Mouse (Mus musculus): Measurements from ENCODE around the gene Noxa1. TPM values are rescaled to one million over a fixed set of nuclear protein-coding genes. Genes with fewer than 3 reads are reported as not detected.

Gene Noxa1
- total RNA-seq, 1 experiment from 2014 or later = not detected

DNA sequence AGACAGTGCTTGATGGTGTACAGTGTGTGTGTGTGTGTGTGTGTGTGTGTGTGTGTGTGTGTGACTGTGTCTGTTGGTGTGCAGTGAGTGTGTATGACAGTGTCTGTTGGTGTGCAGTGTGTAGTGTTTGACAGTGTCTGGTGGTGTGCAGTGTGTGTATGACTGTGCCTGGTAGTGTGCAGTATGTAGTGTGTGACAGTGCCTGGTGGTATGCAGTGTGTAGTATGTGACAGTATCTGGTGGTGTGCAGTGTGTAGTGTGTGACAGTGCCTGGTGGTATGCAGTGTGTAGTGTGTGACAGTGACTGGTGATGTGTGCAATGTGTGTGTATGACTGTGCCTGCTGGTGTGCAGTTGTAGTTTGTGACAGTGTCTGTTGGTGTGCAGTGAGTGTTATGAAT, 14.5 kb upstream of the Noxa1 start:
- ATAC-seq (replicated peaks in 1 of 2; ENCODE audit: insufficient read depth in 1 of 2, low FRiP score in 2 of 2, low TSS enrichment in 1 of 2, low read depth in 1 of 2, poor library complexity in 2 of 2, severe bottlenecking in 2 of 2) = no peak

DNA sequence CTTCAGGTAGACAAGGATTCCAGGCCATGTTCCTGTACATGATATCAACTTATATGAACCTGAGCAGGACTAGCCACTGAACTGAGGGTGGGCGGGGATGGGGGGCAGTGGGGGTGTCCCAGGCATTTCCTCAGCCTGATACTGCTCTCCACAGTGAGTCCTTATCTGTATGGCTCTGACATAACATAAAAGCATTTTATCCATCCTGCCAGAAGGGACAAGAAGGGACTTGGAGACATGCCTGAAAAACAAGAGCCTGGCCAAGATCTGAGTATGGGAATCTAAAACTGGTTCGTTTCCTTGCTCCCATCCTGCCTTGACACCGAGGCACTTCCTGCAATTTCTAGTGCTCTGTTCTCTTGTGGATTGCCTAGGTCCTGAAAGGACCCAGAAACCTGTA, 11.1 kb upstream of the Noxa1 start:
- no peak for ATAC-seq (replicated peaks in 1 of 2; ENCODE audit: insufficient read depth in 1 of 2, low FRiP score in 2 of 2, low TSS enrichment in 1 of 2, low read depth in 1 of 2, poor library complexity in 2 of 2, severe bottlenecking in 2 of 2)

DNA sequence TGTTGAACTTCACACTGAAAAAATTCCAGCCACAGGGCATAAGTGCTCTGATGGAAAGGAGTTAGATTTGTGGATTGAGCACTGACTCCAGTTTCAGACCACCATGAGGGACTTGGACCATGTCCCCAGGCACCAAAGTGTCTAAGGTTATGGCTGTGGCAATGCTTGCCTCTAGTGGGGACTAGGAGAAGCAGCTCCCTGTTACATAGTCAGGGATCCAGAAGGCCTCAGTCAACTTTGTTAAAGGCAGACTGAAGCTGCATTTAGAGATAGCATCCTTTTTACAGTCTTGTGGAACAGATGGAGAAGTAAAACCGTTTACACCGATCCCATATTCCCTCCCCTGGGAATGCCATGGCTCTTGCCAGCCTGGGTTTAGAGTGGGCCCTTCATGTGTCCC, 9.2 kb upstream of the Noxa1 start:
- ATAC-seq (replicated peaks in 1 of 2; ENCODE audit: insufficient read depth in 1 of 2, low FRiP score in 2 of 2, low TSS enrichment in 1 of 2, low read depth in 1 of 2, poor library complexity in 2 of 2, severe bottlenecking in 2 of 2) = no peak

DNA sequence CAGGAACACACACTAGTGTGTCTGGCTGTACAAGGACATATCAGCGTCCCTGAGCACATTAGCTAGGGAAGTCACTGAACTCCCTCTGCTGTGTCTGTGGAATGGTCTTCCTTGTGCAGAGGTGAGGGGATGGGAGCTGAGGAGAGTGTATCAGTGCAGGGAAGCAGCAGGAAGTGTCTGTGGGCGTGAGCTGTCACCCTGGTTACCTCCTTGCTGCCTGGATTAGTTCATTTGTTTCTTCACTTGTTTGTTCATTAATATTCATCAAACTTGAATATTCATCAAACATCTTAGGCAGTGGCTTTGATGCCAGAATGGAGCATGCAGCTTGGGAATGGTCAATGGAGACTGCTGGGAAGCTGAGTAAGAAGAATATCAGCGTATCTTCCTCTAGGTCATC, 4.8 kb upstream of the Noxa1 start:
- ATAC-seq (replicated peaks in 1 of 2; ENCODE audit: insufficient read depth in 1 of 2, low FRiP score in 2 of 2, low TSS enrichment in 1 of 2, low read depth in 1 of 2, poor library complexity in 2 of 2, severe bottlenecking in 2 of 2) = no peak

DNA sequence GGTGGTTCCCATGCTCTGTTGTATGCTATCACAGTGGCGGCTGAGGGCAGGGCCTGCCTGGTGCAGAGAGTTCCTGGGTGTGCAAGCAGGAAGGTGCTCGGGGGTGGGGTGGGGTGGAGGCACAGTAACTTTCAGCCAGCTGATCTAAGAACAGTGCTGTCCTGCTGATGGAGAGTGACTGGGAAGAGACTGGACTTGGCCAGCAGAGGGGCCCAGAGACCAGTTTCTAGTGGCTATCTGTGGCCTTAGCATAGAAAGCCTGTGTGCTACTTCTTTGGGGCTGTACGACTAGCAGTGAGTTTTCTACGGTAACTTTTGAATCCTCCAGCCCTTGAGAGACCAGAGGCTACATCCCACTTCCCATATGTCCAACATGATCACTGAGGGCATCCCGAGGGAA, 4.0 kb upstream of the Noxa1 start:
- peak in 1 of 2 experiments; percentile 46; a peak in 2 of 4 replicates for ATAC-seq (replicated peaks in 1 of 2; ENCODE audit: insufficient read depth in 1 of 2, low FRiP score in 2 of 2, low TSS enrichment in 1 of 2, low read depth in 1 of 2, poor library complexity in 2 of 2, severe bottlenecking in 2 of 2)

DNA sequence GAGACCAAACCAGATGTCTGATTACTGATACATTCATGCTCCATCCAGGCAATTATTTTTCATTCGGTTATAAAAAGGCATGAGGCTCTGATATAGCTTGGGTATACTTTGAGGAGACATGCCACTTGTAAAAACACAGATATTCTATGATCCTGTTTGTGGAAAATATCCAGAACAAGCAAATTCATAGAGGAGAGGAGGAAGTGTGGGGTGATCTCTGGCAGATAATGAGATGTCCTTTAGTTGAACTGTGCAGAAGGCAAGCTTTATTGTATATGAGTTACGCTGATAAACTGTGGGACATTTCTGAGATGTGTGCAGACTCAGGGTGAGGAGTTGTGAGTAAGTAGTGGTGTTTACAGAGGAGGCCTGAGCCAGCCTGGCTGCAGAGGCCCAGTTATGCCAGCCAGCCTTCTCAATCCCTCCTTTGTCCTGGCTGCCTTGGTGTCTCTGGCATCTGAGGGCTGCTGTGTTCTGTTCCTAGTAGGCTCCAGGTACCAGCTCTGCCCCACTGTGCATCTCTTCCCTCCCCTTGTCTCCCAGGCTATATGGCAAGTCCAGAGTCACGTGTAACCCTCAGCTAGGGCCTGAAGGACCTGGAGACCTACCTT, 3.2 kb upstream of the Noxa1 start:
- no peak for ATAC-seq (replicated peaks in 1 of 2; ENCODE audit: insufficient read depth in 1 of 2, low FRiP score in 2 of 2, low TSS enrichment in 1 of 2, low read depth in 1 of 2, poor library complexity in 2 of 2, severe bottlenecking in 2 of 2)

DNA sequence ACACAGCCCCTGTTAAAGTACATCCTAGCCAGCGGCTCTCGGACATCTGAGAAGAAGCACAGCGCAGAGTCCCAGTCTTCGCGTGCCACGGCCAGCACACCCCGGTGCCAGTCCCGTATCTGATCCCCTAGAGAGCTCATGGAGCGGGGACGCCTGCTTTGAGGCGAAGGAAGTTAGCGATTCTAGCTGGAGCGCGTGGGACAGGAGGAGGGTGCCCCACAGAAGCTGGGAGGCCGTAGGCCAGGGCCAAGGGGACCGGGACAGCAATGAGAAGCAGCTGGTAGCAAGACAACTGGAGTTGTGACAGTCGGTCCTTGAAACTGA, 202 bp downstream of the Noxa1 start:
- ATAC-seq (replicated peaks in 1 of 2; ENCODE audit: insufficient read depth in 1 of 2, low FRiP score in 2 of 2, low TSS enrichment in 1 of 2, low read depth in 1 of 2, poor library complexity in 2 of 2, severe bottlenecking in 2 of 2) = peak; percentile 24 to 27

DNA sequence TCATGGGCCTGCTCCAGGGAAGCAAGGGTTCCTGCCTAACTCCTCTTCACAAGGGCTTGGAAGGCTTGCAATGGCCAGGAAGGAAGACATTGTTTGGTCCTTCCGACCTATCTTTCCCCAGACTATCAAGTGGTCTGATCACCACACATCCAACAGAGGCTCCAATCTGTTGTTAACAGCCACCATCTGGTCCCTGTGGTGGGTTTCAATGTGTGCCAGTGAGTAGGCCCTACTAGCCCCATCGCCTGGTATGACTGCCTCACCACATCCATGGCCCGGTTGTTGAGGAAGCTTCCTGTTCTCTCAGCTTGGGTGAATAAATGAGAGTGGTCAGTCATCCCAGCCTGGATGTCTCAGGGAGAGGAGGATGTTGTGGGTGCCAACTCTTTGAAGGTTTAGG, 6.3 kb downstream of the Noxa1 start:
- ATAC-seq (replicated peaks in 1 of 2; ENCODE audit: insufficient read depth in 1 of 2, low FRiP score in 2 of 2, low TSS enrichment in 1 of 2, low read depth in 1 of 2, poor library complexity in 2 of 2, severe bottlenecking in 2 of 2) = no peak

DNA sequence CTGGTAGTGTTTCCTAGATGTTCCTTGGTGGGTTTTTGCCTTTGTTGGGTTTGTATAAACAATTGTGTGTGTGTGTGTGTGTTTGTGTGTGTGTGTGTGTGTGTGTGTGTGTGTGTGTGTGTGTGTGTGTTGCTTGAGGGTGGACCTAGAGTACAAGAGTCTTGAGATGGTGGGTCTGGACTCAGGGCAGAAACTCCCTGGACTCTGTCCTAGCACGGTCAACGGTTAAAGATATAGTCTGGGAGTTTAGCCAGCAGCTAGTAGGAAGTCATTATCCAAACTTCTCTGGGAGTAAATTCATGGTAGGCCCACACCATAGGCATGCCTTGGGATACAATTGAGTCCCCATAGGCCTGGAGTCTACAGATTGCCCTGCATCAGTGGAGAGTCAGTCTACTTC, 7.1 kb downstream of the Noxa1 start:
- ATAC-seq (replicated peaks in 1 of 2; ENCODE audit: insufficient read depth in 1 of 2, low FRiP score in 2 of 2, low TSS enrichment in 1 of 2, low read depth in 1 of 2, poor library complexity in 2 of 2, severe bottlenecking in 2 of 2) = no peak

DNA sequence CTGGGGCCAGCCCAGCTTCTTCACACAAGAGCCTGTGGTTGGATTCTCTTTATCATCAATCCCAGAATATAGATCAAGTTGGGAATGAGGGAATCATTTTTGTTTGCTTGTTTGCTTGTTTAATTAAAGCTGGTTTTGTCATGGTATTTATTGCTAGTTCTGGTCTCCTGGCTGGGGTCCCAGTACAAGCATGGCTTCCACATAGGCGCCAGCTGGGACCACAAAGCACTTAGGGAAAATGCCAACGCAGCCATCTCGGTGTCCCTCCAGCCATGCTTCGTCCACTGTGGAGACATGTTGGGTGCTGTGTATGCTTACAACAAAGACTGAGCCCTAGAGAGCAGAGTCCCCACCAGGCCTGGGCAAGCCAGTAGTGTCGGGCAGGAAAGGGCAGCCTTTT, 9.4 kb downstream of the Noxa1 start:
- no peak for ATAC-seq (replicated peaks in 1 of 2; ENCODE audit: insufficient read depth in 1 of 2, low FRiP score in 2 of 2, low TSS enrichment in 1 of 2, low read depth in 1 of 2, poor library complexity in 2 of 2, severe bottlenecking in 2 of 2)

DNA sequence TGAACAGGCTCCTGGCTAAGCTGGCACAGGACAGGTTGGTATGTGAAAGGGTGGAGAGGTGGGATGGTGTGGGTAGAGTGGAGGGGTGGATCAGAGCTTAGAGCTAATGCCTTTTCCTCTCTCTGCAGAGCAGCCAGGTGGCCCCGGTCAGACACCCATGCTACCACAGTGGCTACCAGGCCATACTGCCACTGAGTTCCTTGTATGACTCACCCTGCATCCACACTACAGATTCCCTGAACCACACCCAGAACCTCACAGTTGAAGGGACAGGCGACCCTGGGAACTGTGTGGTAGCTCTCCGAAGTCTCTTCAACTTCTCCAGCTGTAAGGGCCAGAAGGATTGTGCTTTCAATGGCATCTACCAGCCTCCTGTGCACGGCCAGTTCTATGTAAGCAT, 11.3 kb downstream of the Noxa1 start:
- no peak for ATAC-seq (replicated peaks in 1 of 2; ENCODE audit: insufficient read depth in 1 of 2, low FRiP score in 2 of 2, low TSS enrichment in 1 of 2, low read depth in 1 of 2, poor library complexity in 2 of 2, severe bottlenecking in 2 of 2)

DNA sequence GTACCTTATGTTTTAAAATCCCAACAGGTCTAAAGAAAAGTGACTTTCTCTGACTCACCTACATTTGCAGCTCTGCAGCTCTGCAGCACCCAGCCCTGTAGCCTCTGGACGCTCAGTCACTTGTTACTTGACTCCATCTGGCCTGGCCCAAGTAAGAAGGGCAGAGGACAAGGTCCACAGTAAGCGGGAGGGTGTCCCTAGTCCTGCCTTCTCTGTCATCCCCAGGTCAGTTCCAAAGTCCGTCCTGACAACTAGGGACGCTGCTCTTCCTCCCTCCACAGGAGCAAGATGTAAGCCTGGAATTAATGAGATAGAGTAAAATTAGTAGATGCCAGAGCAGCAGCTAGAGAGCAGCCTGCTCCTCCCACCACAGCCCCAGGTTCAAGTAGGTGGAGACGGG, 14.9 kb downstream of the Noxa1 start, which contains the start of gene Entpd8:
TSS of gene Entpd8 (plus strand) at position 229 of the 400 bp plus-strand sequence.
- ATAC-seq (replicated peaks in 1 of 2; ENCODE audit: insufficient read depth in 1 of 2, low FRiP score in 2 of 2, low TSS enrichment in 1 of 2, low read depth in 1 of 2, poor library complexity in 2 of 2, severe bottlenecking in 2 of 2) = no peak

DNA sequence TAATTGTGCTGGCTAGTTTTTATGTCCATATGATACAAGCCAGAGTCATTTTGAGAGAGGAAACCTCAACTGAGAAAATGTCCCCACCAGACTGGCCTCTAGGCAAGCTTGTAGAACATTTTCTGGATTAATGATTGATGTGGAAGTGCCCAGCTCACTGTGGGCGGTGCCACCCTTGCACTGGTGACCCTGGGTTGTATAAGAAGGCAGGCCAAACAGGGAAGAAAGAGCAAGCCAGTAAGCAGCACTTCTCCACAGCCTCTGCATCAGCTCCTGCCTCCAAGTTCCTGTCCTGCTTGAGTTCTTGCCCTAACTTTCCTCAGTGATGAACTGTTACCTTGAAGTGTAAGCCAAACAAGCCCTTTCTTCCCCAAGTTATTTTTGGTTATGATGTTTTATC, 16.0 kb downstream of the Noxa1 start:
- ATAC-seq (replicated peaks in 1 of 2; ENCODE audit: insufficient read depth in 1 of 2, low FRiP score in 2 of 2, low TSS enrichment in 1 of 2, low read depth in 1 of 2, poor library complexity in 2 of 2, severe bottlenecking in 2 of 2) = no peak

DNA sequence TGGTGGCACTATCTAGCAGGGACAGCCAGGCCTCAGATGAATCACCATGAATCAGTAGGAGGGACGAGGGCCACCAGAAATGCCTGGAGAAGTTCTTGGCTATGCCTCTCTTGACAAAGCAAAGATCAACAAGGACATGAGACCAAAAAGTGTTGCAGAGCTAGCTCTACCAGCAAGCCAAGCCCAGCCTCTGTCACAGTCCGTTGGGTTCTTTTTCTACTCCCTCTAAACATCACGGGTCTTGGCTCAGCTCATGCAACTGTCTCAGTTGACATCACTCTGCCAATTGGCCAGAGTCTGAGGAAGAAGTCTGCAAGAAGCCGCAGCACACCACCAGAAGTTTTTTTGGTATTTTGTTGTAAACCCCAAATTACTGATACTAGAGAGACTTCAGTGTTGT, 19.4 kb downstream of the Noxa1 start:
- no peak for ATAC-seq (replicated peaks in 1 of 2; ENCODE audit: insufficient read depth in 1 of 2, low FRiP score in 2 of 2, low TSS enrichment in 1 of 2, low read depth in 1 of 2, poor library complexity in 2 of 2, severe bottlenecking in 2 of 2)

DNA sequence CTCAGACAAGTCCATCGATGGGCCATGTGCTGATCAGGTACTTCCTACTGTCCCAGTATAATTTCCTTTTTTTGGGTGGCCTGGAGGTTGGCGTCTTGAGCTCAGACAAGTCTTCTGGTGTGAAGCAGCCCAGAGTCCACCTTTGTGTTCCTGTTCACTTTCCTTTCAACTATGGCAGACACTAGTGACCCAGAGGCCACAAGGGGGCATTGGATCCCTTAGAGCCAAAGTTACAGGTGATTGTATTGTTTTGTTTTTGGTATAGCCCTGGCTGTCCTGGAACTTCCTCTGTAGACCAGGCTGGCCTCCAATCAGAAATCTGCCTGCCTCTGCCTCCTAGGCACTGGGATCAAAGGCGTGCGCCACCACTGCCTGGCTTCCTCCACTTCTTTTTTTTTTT, 22.6 kb downstream of the Noxa1 start:
- ATAC-seq (replicated peaks in 1 of 2; ENCODE audit: insufficient read depth in 1 of 2, low FRiP score in 2 of 2, low TSS enrichment in 1 of 2, low read depth in 1 of 2, poor library complexity in 2 of 2, severe bottlenecking in 2 of 2) = no peak; a peak in 1 of 4 replicates

DNA sequence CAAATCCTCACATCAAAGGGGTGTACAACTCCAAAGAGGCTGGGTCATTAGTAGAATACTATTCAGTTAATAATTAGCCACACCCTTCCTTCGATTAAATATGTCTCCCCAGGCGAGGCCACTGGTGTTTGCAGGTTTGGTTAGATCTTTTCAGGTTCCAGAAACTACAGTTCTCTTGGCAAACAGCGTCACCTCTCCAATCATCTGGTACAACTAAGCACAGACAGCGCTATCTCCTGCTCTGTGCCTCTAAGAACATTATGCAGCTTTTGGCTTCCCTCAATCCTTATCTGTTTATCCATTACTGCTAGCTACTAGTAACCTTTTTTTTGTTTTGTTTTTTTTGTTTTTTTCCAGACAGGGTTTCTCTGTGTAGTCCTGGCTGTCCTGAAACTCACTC, 25.4 kb downstream of the Noxa1 start:
- ATAC-seq (replicated peaks in 1 of 2; ENCODE audit: insufficient read depth in 1 of 2, low FRiP score in 2 of 2, low TSS enrichment in 1 of 2, low read depth in 1 of 2, poor library complexity in 2 of 2, severe bottlenecking in 2 of 2) = no peak

DNA sequence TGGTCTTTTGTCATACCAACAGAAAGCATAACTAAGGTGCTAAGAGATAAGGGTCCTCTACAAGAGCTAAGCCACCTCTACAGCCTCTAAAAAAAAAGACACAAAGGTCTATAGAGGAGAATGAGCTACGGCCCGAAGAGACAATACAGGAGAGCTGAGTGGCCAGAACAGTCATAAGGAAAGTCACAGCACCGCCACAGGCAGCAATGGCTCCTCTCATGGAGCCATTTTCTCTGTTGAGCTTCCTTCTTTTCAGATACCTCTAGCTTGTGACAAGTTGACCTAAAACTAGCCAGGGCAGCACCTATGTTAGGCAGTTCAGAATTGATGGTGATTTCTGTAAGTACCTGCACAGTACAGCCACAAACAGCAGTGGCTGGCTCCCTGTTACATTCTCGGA, 28.4 kb downstream of the Noxa1 start:
- no peak for ATAC-seq (replicated peaks in 1 of 2; ENCODE audit: insufficient read depth in 1 of 2, low FRiP score in 2 of 2, low TSS enrichment in 1 of 2, low read depth in 1 of 2, poor library complexity in 2 of 2, severe bottlenecking in 2 of 2)

DNA sequence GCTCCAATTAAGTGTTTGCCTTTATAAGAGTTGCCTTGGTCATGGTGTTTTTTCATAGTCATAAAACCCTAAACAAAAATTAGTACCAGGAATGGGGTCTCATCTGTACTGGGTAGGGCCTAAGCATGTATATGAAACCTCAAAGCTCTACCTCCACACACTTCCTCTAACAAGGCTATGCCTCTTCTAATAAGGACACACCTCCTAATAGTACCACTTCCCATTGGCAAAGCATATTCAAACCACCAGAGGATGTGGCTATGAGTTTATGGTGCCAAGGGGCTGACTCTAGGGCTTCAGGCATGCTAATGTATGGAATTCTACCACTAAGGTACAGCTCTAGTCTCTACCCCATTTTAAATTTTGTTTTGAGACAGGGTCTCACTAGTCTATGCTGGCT, 29.4 kb downstream of the Noxa1 start:
- ATAC-seq (replicated peaks in 1 of 2; ENCODE audit: insufficient read depth in 1 of 2, low FRiP score in 2 of 2, low TSS enrichment in 1 of 2, low read depth in 1 of 2, poor library complexity in 2 of 2, severe bottlenecking in 2 of 2) = 0 out of 4 replicates have a peak, but pooled peaks of 1 of the 2 experiments have one; percentile 7

DNA sequence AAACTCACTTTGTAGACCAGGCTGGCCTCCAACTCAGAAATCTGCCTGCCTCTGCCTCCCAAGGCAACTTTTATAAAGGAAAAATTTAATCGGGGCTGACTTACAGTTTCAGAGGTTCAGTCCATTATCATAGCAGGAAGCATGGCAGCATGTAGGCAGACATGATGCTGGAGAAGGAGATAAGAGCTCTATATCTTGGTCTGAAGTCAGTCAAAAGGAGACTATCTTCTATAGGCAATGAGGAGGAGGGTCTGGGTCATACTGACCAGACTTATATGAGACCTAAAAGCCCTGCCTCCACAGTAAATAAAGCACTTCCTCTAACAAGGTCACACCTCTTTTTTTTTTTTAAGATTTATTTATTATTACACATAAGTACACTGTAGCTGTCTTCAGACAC, 30.7 kb downstream of the Noxa1 start:
- no peak for ATAC-seq (replicated peaks in 1 of 2; ENCODE audit: insufficient read depth in 1 of 2, low FRiP score in 2 of 2, low TSS enrichment in 1 of 2, low read depth in 1 of 2, poor library complexity in 2 of 2, severe bottlenecking in 2 of 2)

DNA sequence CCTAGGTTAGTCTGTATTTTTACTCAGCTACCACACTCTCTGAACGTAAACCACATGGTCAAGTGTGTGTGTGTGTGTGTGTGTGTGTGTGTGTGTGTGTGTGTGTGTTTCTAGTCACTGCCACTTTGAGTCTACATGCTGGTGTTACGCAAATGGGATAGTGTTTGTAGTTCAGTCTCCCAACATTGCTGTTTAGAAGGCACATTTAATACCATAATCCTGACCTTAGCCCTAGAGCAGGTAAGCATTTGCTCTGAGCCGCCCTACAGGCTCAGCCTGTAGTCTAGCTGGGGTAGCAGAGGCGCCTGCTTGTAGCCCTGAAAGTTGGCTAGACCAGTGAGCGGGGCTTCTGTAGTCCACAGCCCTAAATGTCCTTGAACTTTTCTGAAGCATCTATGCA, 31.4 kb downstream of the Noxa1 start:
- no peak for ATAC-seq (replicated peaks in 1 of 2; ENCODE audit: insufficient read depth in 1 of 2, low FRiP score in 2 of 2, low TSS enrichment in 1 of 2, low read depth in 1 of 2, poor library complexity in 2 of 2, severe bottlenecking in 2 of 2)

Data from hematopoietic stem cell, adult 5-6 weeks (primary cell).